ENCODE assay signal across 22 mouse cellular contexts in the genomic region with DNA sequence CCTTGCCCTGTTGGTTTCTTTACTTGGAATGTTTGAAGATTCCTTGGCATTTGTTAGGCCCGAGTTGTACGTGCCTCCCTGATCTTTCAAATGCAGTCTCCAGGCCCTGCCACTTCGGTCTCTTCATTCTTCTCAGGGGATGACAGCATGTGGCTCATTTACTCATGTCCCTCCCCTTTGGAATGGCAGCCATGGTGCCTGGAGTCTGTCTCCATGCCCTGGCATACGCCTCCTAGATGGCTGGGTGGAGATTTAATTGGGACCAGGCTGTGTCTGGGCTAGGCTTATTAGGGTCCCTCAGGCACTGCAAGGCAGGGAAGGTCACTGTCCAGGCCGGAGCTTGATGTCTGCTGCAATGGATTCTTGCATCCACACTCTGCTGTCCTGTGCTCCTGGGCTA. TPM values are rescaled to one million over a fixed set of nuclear protein-coding genes. Genes with fewer than 3 reads are reported as not detected.
DNase-seq lines count a peak whose midpoint lies in the region; ATAC-seq and TF ChIP-seq lines count a peak whose summit lies in the region.
"Had no signal": no experiment of that assay in that cellular context is flagged by ENCODE, and none has a peak within 500 bp of the region (broad histone marks: within the 10 kb centered on the region; RNA-seq: fewer than 3 reads in every experiment).

No protein-coding gene starts in this region.

- H3K9me3 ChIP-seq in heart, postnatal 0 days (replicated peaks; ENCODE audit: control insufficient read depth, low read length), result no peaks in the 10 kb centered on the region
- no peaks in the 10 kb centered on the region for H3K9me3 ChIP-seq in embryonic facial prominence, embryonic 13.5 days
- no peaks in the 10 kb centered on the region for H3K9me3 ChIP-seq in stomach, postnatal 0 days (ENCODE audit: control insufficient read depth, low read length)
- H3K9me3 ChIP-seq: embryonic facial prominence, embryonic 12.5 days; forebrain, embryonic 10.5 days; forebrain, embryonic 15.5 days; heart, embryonic 15.5 days; hindbrain, embryonic 12.5 days had no signal

- H3K9ac ChIP-seq in heart, postnatal 0 days (replicated peaks; ENCODE audit: low read depth, low read length), result no peak overlapping the region
- no peak overlapping the region for H3K9ac ChIP-seq in embryonic facial prominence, embryonic 13.5 days
- no peak overlapping the region for H3K9ac ChIP-seq in stomach, postnatal 0 days (ENCODE audit: low read length)
- H3K9ac ChIP-seq: embryonic facial prominence, embryonic 12.5 days; forebrain, embryonic 15.5 days; heart, embryonic 15.5 days; hindbrain, embryonic 12.5 days had no signal

- no peak overlapping the region for H3K4me2 ChIP-seq in heart, postnatal 0 days (ENCODE audit: low read depth, low read length)
- H3K4me2 ChIP-seq in embryonic facial prominence, embryonic 13.5 days, result no peak overlapping the region
- no peak overlapping the region for H3K4me2 ChIP-seq in stomach, postnatal 0 days (replicated peaks; ENCODE audit: low read depth)
- H3K4me2 ChIP-seq: embryonic facial prominence, embryonic 12.5 days; forebrain, embryonic 15.5 days; heart, embryonic 11.5 days; heart, embryonic 15.5 days; hindbrain, embryonic 12.5 days had no signal

- H3K27ac ChIP-seq in heart, postnatal 0 days (ENCODE audit: low read depth), result no peak overlapping the region
- peak overlapping the region; percentile 3; the same call in 1 of the 2 replicates for H3K27ac ChIP-seq in embryonic facial prominence, embryonic 13.5 days
- no peak overlapping the region for H3K27ac ChIP-seq in stomach, postnatal 0 days (replicated peaks)
- H3K27ac ChIP-seq: embryonic facial prominence, embryonic 12.5 days; forebrain, embryonic 10.5 days; forebrain, embryonic 15.5 days; heart, embryonic 15.5 days; hindbrain, embryonic 12.5 days had no signal

- no peaks in the 10 kb centered on the region for H3K36me3 ChIP-seq in heart, postnatal 0 days (replicated peaks; ENCODE audit: control insufficient read depth, insufficient read depth, low read length)
- no peaks in the 10 kb centered on the region for H3K36me3 ChIP-seq in embryonic facial prominence, embryonic 13.5 days
- H3K36me3 ChIP-seq in stomach, postnatal 0 days (ENCODE audit: control insufficient read depth, insufficient read depth, low read length), result no peaks in the 10 kb centered on the region
- H3K36me3 ChIP-seq: embryonic facial prominence, embryonic 12.5 days; forebrain, embryonic 10.5 days; forebrain, embryonic 15.5 days; heart, embryonic 15.5 days; hindbrain, embryonic 12.5 days had no signal

- TF ChIP-seq EP300 in heart, postnatal 0 days (IDR thresholded peaks at IDR 0.05; ENCODE audit: low read depth), result no peak
- TF ChIP-seq EP300 in stomach, postnatal 0 days (optimal IDR thresholded peaks at IDR 0.05), result no peak

- no peak for ATAC-seq in heart, postnatal 0 days (ENCODE audit: insufficient read depth, low read depth)
- no peak for ATAC-seq in embryonic facial prominence, embryonic 13.5 days (ENCODE audit: insufficient number of reproducible peaks, insufficient read depth, low FRiP score, low TSS enrichment, low read depth)
- peak; percentile 39 for ATAC-seq in stomach, postnatal 0 days (ENCODE audit: low FRiP score, low TSS enrichment)
- ATAC-seq in monocyte, adult 5-6 weeks (replicated peaks; ENCODE audit: insufficient number of reproducible peaks, low FRiP score, low TSS enrichment, poor library complexity, severe bottlenecking), result no peak
- ATAC-seq: forebrain, embryonic 15.5 days; intestine, embryonic 16.5 days had no signal

- DNase-seq in heart, postnatal 0 days (ENCODE audit: low spot score), result peak; percentile 4
- DNase-seq in heart, postnatal 14 days, result no peak
- DNase-seq in Muller cell, postnatal 12 days (ENCODE audit: inconsistent ontology term), result peak; percentile 32
- DNase-seq in stomach, postnatal 0 days (ENCODE audit: low spot score), result no peak
- no peak for DNase-seq in spleen, adult 18-20 months
- DNase-seq: adrenal gland, postnatal 10 days; cerebellum, adult 11-12 months; cerebellum, adult 9-11 months; gastrocnemius, postnatal 10 days; heart, adult 18-20 months; heart, postnatal 4 days; kidney, adult 2 months had no signal

- no peaks in the 10 kb centered on the region for H3K27me3 ChIP-seq in heart, postnatal 0 days (ENCODE audit: control insufficient read depth, insufficient read depth, low read length)
- H3K27me3 ChIP-seq in embryonic facial prominence, embryonic 13.5 days, result no peaks in the 10 kb centered on the region
- H3K27me3 ChIP-seq in stomach, postnatal 0 days (ENCODE audit: control insufficient read depth, insufficient read depth, low read length), result no peaks in the 10 kb centered on the region
- H3K27me3 ChIP-seq: embryonic facial prominence, embryonic 12.5 days; forebrain, embryonic 15.5 days; heart, embryonic 15.5 days; hindbrain, embryonic 12.5 days had no signal

- intact Hi-C loops in heart, postnatal 14 days (cut with DNase I), result no loop called here

- 62% methylated on average over 5 of the region's 5 CpGs for WGBS in heart, postnatal 0 days
- 50% methylated on average over 5 of the region's 5 CpGs for WGBS in embryonic facial prominence, embryonic 13.5 days
- 73% methylated on average over 5 of the region's 5 CpGs for WGBS in stomach, postnatal 0 days

- no peak overlapping the region for H3K4me3 ChIP-seq in heart, postnatal 0 days (ENCODE audit: low read depth, low read length)
- no peak overlapping the region for H3K4me3 ChIP-seq in embryonic facial prominence, embryonic 13.5 days
- no peak overlapping the region for H3K4me3 ChIP-seq in stomach, postnatal 0 days (ENCODE audit: low read depth, low read length)
- H3K4me3 ChIP-seq: embryonic facial prominence, embryonic 12.5 days; erythroblast, embryonic 14.5 days; forebrain, embryonic 10.5 days; forebrain, embryonic 15.5 days; heart, embryonic 15.5 days; hindbrain, embryonic 12.5 days had no signal

- peaks cover 7% of the 10 kb centered on the region; the same call in 1 of the 2 replicates for H3K4me1 ChIP-seq in heart, postnatal 0 days (ENCODE audit: control insufficient read depth, insufficient read depth)
- peaks cover 12% of the 10 kb centered on the region; the same call in 1 of the 2 replicates for H3K4me1 ChIP-seq in embryonic facial prominence, embryonic 13.5 days
- H3K4me1 ChIP-seq in stomach, postnatal 0 days (replicated peaks; ENCODE audit: control insufficient read depth, insufficient read depth), result no peaks in the 10 kb centered on the region
- H3K4me1 ChIP-seq: embryonic facial prominence, embryonic 12.5 days; forebrain, embryonic 15.5 days had no signal

- no peak for TF ChIP-seq CTCF in heart, postnatal 0 days (IDR thresholded peaks at IDR 0.05; ENCODE audit: low read depth)
- no peak for TF ChIP-seq CTCF in stomach, postnatal 0 days (IDR thresholded peaks at IDR 0.05; ENCODE audit: low read depth)

RNA-seq across cellular contexts. Expression of gene Snn, which starts 4.8 kb away (rescaled TPM):
- total RNA-seq in heart, postnatal 0 days (2014; rRNA removed; ENCODE audit: low replicate concordance), result 78.3 and 91.9 TPM in 2 replicates
- polyA plus RNA-seq in heart, postnatal 0 days (2015; fragmentation: Nextera tagmentation; extraction: Ambion mirVana), result 32.0 and 36.6 TPM in 2 replicates
- total RNA-seq in heart, postnatal 14 days (2021), result 10 to 100 TPM; 33.5 to 37.4 TPM
- polyA plus RNA-seq in embryonic facial prominence, embryonic 13.5 days (2015; fragmentation: Nextera tagmentation; extraction: Ambion mirVana), result 50.7 and 51.1 TPM in 2 replicates
- 11.8 and 12.2 TPM in 2 replicates for polyA plus RNA-seq in stomach, postnatal 0 days (2015; fragmentation: Nextera tagmentation; extraction: Ambion mirVana)
- 20.7 to 30.3 TPM (median 27.4 TPM) in 3 replicates for total RNA-seq in monocyte, adult 5-6 weeks (2017)

RNA-seq across cellular contexts. Expression of gene Litaf, which starts 10.0 kb away (rescaled TPM):
- 77.1 and 78.2 TPM in 2 replicates for total RNA-seq in heart, postnatal 0 days (2014; rRNA removed; ENCODE audit: low replicate concordance)
- 53.8 and 55.7 TPM in 2 replicates for polyA plus RNA-seq in heart, postnatal 0 days (2015; fragmentation: Nextera tagmentation; extraction: Ambion mirVana)
- total RNA-seq in heart, postnatal 14 days (2021), result 10 to 100 TPM; 29.5 to 30.6 TPM
- 111 and 120 TPM in 2 replicates for polyA plus RNA-seq in embryonic facial prominence, embryonic 13.5 days (2015; fragmentation: Nextera tagmentation; extraction: Ambion mirVana)
- 68.1 and 69.5 TPM in 2 replicates for polyA plus RNA-seq in stomach, postnatal 0 days (2015; fragmentation: Nextera tagmentation; extraction: Ambion mirVana)
- 68.7 to 164 TPM (median 135 TPM) in 3 replicates for total RNA-seq in monocyte, adult 5-6 weeks (2017)

Comparison
In these comparisons a context has a peak if more than half of its experiments do, and no peak if none do; other contexts are left out.
1. DNase-seq: peak in heart, postnatal 0 days (single experiment) and Muller cell, postnatal 12 days (single experiment); none in heart, postnatal 14 days (0 of 2), stomach, postnatal 0 days (single experiment) and spleen, adult 18-20 months (0 of 2).